11 mouse cellular contexts compared by ENCODE assay signal in genomic region chr16:24326046-24326445, GRCm38 (mm10).
DNase-seq lines count a peak whose midpoint lies in the region; ATAC-seq and TF ChIP-seq lines count a peak whose summit lies in the region.
"Had no signal": no experiment of that assay in that cellular context is flagged by ENCODE, and none has a peak within 500 bp of the region (broad histone marks: within the 10 kb centered on the region; RNA-seq: fewer than 3 reads in every experiment).

No protein-coding gene starts in this region.

- H3K36me3 ChIP-seq in hindbrain, embryonic 16.5 days (ENCODE audit: control insufficient read depth, insufficient read depth, low read length) = no peaks in the 10 kb centered on the region
- H3K36me3 ChIP-seq in hindbrain, embryonic 10.5 days = no peaks in the 10 kb centered on the region
- H3K36me3 ChIP-seq in midbrain, postnatal 0 days (ENCODE audit: insufficient read depth, low read length) = no peaks in the 10 kb centered on the region
- H3K36me3 ChIP-seq in midbrain, embryonic 16.5 days (ENCODE audit: control insufficient read depth, insufficient read depth, low read length) = no peaks in the 10 kb centered on the region
- H3K36me3 ChIP-seq: liver, embryonic 15.5 days; neural tube, embryonic 13.5 days had no signal

- H3K9me3 ChIP-seq in hindbrain, embryonic 16.5 days (ENCODE audit: control insufficient read depth, low read length) = no peaks in the 10 kb centered on the region
- no peaks in the 10 kb centered on the region for H3K9me3 ChIP-seq in hindbrain, embryonic 10.5 days
- H3K9me3 ChIP-seq in midbrain, postnatal 0 days (ENCODE audit: low read length) = no peaks in the 10 kb centered on the region
- no peaks in the 10 kb centered on the region for H3K9me3 ChIP-seq in midbrain, embryonic 16.5 days (replicated peaks; ENCODE audit: control insufficient read depth, low read length, poor library complexity, severe bottlenecking)
- H3K9me3 ChIP-seq: liver, embryonic 15.5 days; neural tube, embryonic 13.5 days had no signal

- whole genome bisulfite sequencing in hindbrain, embryonic 16.5 days = 87% methylated on average over 5 of the region's 5 CpGs
- WGBS in hindbrain, embryonic 10.5 days = 88% methylated on average over 5 of the region's 5 CpGs
- 87% methylated on average over 5 of the region's 5 CpGs for WGBS in midbrain, postnatal 0 days
- 91% methylated on average over 5 of the region's 5 CpGs for WGBS in midbrain, embryonic 16.5 days

- no peak overlapping the region for H3K4me2 ChIP-seq in hindbrain, embryonic 16.5 days (ENCODE audit: low read length)
- no peak overlapping the region for H3K4me2 ChIP-seq in midbrain, postnatal 0 days (ENCODE audit: low read depth, low read length, poor library complexity, severe bottlenecking)
- no peak overlapping the region for H3K4me2 ChIP-seq in midbrain, embryonic 16.5 days (ENCODE audit: low read length)
- H3K4me2 ChIP-seq: liver, embryonic 15.5 days; midbrain, embryonic 11.5 days; neural tube, embryonic 13.5 days had no signal

- intact Hi-C loops in heart, postnatal 25 days (cut with DNase I) = no loop called here

- H3K27me3 ChIP-seq in hindbrain, embryonic 16.5 days (replicated peaks; ENCODE audit: control insufficient read depth, insufficient read depth, low read length) = no peaks in the 10 kb centered on the region
- H3K27me3 ChIP-seq in hindbrain, embryonic 10.5 days (ENCODE audit: insufficient read depth, poor library complexity, severe bottlenecking) = no peaks in the 10 kb centered on the region
- no peaks in the 10 kb centered on the region for H3K27me3 ChIP-seq in midbrain, postnatal 0 days (ENCODE audit: insufficient read depth, low read length)
- no peaks in the 10 kb centered on the region for H3K27me3 ChIP-seq in midbrain, embryonic 16.5 days (ENCODE audit: control insufficient read depth, insufficient read depth, low read depth, low read length)
- H3K27me3 ChIP-seq: liver, embryonic 15.5 days; neural tube, embryonic 13.5 days had no signal

- TF ChIP-seq CTCF in midbrain, postnatal 0 days (IDR thresholded peaks at IDR 0.05) = no peak

- no peak overlapping the region for H3K4me3 ChIP-seq in hindbrain, embryonic 16.5 days (ENCODE audit: low read length)
- no peak overlapping the region for H3K4me3 ChIP-seq in hindbrain, embryonic 10.5 days
- H3K4me3 ChIP-seq in midbrain, postnatal 0 days (ENCODE audit: low read depth, low read length) = no peak overlapping the region
- no peak overlapping the region for H3K4me3 ChIP-seq in midbrain, embryonic 16.5 days (ENCODE audit: low read depth, low read length)
- H3K4me3 ChIP-seq: liver, embryonic 15.5 days; neural tube, embryonic 13.5 days had no signal

- no peaks in the 10 kb centered on the region for H3K4me1 ChIP-seq in hindbrain, embryonic 16.5 days (ENCODE audit: control insufficient read depth, insufficient read depth, low read depth, low read length)
- H3K4me1 ChIP-seq in hindbrain, embryonic 10.5 days (replicated peaks) = no peaks in the 10 kb centered on the region
- H3K4me1 ChIP-seq in midbrain, postnatal 0 days (ENCODE audit: insufficient read depth, low read length) = no peaks in the 10 kb centered on the region
- no peaks in the 10 kb centered on the region for H3K4me1 ChIP-seq in midbrain, embryonic 16.5 days (ENCODE audit: control insufficient read depth, insufficient read depth, low read length)
- H3K4me1 ChIP-seq: liver, embryonic 15.5 days; neural tube, embryonic 13.5 days had no signal

- H3K27ac ChIP-seq in hindbrain, embryonic 16.5 days (ENCODE audit: low read depth, low read length) = no peak overlapping the region
- H3K27ac ChIP-seq in hindbrain, embryonic 10.5 days = no peak overlapping the region
- no peak overlapping the region for H3K27ac ChIP-seq in midbrain, postnatal 0 days (ENCODE audit: low read depth, low read length)
- no peak overlapping the region for H3K27ac ChIP-seq in midbrain, embryonic 16.5 days (ENCODE audit: low read length)
- H3K27ac ChIP-seq: liver, embryonic 15.5 days; neural tube, embryonic 13.5 days had no signal

- DNase-seq in hindbrain, embryonic 10.5 days (ENCODE audit: low spot score) = no peak
- DNase-seq in midbrain, postnatal 0 days (ENCODE audit: low spot score) = peak; percentile 68
- peak; percentile 35 for DNase-seq in heart, postnatal 25 days (ENCODE audit: low spot score)
- peak; percentile 70 for DNase-seq in testis, postnatal 10 days (ENCODE audit: low spot score)
- DNase-seq in liver = no peak
- DNase-seq: thymus, postnatal 36 days had no signal

- no peak overlapping the region for H3K9ac ChIP-seq in hindbrain, embryonic 16.5 days (ENCODE audit: low read depth, low read length)
- H3K9ac ChIP-seq in midbrain, postnatal 0 days (replicated peaks; ENCODE audit: low read length, poor library complexity, severe bottlenecking) = no peak overlapping the region
- no peak overlapping the region for H3K9ac ChIP-seq in midbrain, embryonic 16.5 days (ENCODE audit: low read depth, low read length)
- H3K9ac ChIP-seq: liver, embryonic 15.5 days; neural tube, embryonic 13.5 days had no signal

- ATAC-seq in hindbrain, embryonic 16.5 days = peak; percentile 48; the same call in 1 of the 2 replicates
- peak; percentile 56; the same call in 1 of the 2 replicates for ATAC-seq in midbrain, postnatal 0 days (ENCODE audit: low FRiP score)
- ATAC-seq in midbrain, embryonic 16.5 days = no peak

Comparison
In these comparisons a context has a peak if more than half of its experiments do, and no peak if none do; other contexts are left out.
1. DNase-seq: peak in midbrain, postnatal 0 days (single experiment), heart, postnatal 25 days (single experiment) and testis, postnatal 10 days (single experiment); none in hindbrain, embryonic 10.5 days (single experiment) and liver (single experiment).